Mouse (Mus musculus): ENCODE results near the gene Scgb1b7. TPM values are rescaled to one million over a fixed set of nuclear protein-coding genes. Genes with fewer than 3 reads are reported as not detected.
"Not testable (repeated sequence)": the region's sequence is repeated elsewhere in the genome, so short reads cannot be mapped to it uniquely, and the experiment has no call there.

The Scgb1b7 gene
- not detected for polyA plus RNA-seq (2012; fragmentation: generic; extraction: Trizol)

DNA sequence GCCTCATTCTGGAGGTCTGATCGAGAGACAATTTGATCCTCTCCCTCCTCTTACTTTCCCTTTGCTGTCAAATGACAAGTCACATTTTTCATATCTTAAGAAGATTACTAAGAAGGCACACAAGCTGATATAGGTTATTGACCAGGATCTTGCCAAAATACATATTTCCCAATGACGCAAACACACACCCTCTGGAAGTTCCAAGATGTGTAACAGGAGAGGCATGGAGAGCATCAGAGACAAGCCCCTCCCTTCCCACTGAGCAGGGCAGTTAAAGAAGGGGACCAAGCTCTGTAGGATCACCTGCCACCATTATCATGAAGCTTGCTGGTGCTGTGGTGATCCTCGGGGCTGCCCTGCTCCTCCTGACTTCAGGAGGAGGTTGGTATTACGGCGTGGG is at the start of gene Scgb1b7:
Scgb1b7 (plus strand) TSS at position 301 of the 400 bp plus-strand sequence.
- not testable (repeated sequence) for H3K4me2 ChIP-seq (ENCODE audit: low read depth); H3K4me3 ChIP-seq; H3K36me3 ChIP-seq (ENCODE audit: control insufficient read depth, insufficient read depth); H3ac ChIP-seq (ENCODE audit: control insufficient read depth, insufficient read length); H3K27me3 ChIP-seq (ENCODE audit: control insufficient read depth, insufficient read depth, insufficient read length); H3K79me2 ChIP-seq (ENCODE audit: control insufficient read depth, insufficient read depth)

DNA sequence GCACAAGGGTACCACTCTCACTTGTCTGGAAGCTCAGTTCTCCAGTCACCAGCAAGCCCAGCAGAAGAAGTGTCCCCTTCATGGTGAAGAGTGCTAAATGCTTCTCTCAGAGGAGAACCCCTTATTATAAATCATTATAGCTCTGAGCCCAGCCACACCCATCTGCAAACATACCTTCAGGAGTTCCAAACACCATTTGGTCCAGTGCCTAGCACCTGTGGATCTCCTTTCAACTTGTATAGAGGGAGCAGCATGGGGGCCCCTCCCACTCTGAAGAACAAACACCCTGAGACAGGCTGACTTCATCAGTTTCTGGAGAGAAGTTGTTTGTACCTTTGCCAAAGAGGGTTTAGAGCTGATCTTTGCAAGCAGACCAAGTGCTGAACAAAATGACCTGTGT is 6.8 kb upstream of the Scgb1b7 start, which contains the start of gene Scgb2b7:
Scgb2b7 (minus strand) TSS at position 101 of the 400 bp plus-strand sequence.
- not testable (repeated sequence) for H3ac ChIP-seq (ENCODE audit: control insufficient read depth, insufficient read length); H3K79me2 ChIP-seq (ENCODE audit: control insufficient read depth, insufficient read depth); H3K4me3 ChIP-seq; H3K4me2 ChIP-seq (ENCODE audit: low read depth); H3K36me3 ChIP-seq (ENCODE audit: control insufficient read depth, insufficient read depth); H3K27me3 ChIP-seq (ENCODE audit: control insufficient read depth, insufficient read depth, insufficient read length)

Other genes with a start within 250 kb of the Scgb1b7 start
- not detected for gene Scgb2b7, start 6.9 kb upstream of the Scgb1b7 start, polyA plus RNA-seq (2012; fragmentation: generic; extraction: Trizol)

All from myocyte (in vitro differentiated cells).